Mouse (Mus musculus) forebrain, embryonic 11.5 days (tissue): ENCODE measurements around the gene Lipo1. TPM values are rescaled to one million over a fixed set of nuclear protein-coding genes. Genes with fewer than 3 reads are reported as not detected.
"Not testable (repeated sequence)": the region's sequence is repeated elsewhere in the genome, so short reads cannot be mapped to it uniquely, and the experiment has no call there.

Experiments used
- ATAC-seq: fragments of 200-750 bp; cut with Nextera tagmentation; replicated peaks from 2 replicates; pipeline ENCODE4 v1.8.0; 2017; ENCODE audit warnings: moderate TSS enrichment; ENCODE audit not compliant: low FRiP score
- DNase-seq: peaks from one replicate; pipeline ENCODE4 v3.0.0-alpha.2; 2017; ENCODE audit warnings: low spot score
- H3K27ac ChIP-seq: fragments of 300-500 bp; sonication (generic); 2 replicates; pipeline ENCODE4 v1.5.1; 2014; ENCODE audit warnings: low read depth, low read length
- H3K27me3 ChIP-seq: fragments of 300-500 bp; sonication (generic); 2 replicates; pipeline ENCODE4 v1.6.1; 2014; ENCODE audit warnings: mild to moderate bottlenecking, low read length, mixed read lengths; ENCODE audit not compliant: control insufficient read depth, insufficient read depth
- H3K36me3 ChIP-seq: fragments of 300-500 bp; sonication (generic); 2 replicates; pipeline ENCODE4 v1.6.1; 2014; ENCODE audit warnings: mild to moderate bottlenecking, low read length, moderate library complexity, mixed read lengths; ENCODE audit not compliant: control insufficient read depth, insufficient read depth
- H3K4me1 ChIP-seq: fragments of 300-500 bp; sonication (generic); replicated peaks from 2 replicates; pipeline ENCODE4 v1.6.1; 2014; ENCODE audit warnings: low read length, mixed read lengths; ENCODE audit not compliant: control insufficient read depth, insufficient read depth
- H3K4me2 ChIP-seq: fragments of 300-500 bp; sonication (generic); 2 replicates; pipeline ENCODE4 v1.6.1; 2014; ENCODE audit warnings: low read depth, mild to moderate bottlenecking, low read length, moderate library complexity, mixed read lengths; ENCODE audit not compliant: severe bottlenecking
- H3K4me3 ChIP-seq: fragments of 300-500 bp; sonication (generic); 2 replicates; pipeline ENCODE4 v1.5.1; 2014; ENCODE audit warnings: low read depth, low read length
- H3K9ac ChIP-seq: fragments of 300-500 bp; sonication (generic); 2 replicates; pipeline ENCODE4 v1.6.1; 2014; ENCODE audit warnings: low read length
- H3K9me3 ChIP-seq: fragments of 300-500 bp; sonication (generic); 2 replicates; pipeline ENCODE4 v1.6.1; 2016; ENCODE audit warnings: low read length, mixed read lengths; ENCODE audit not compliant: control insufficient read depth
- WGBS: fragments of 180-500 bp; shearing (Covaris S2); extraction: QIAGEN DNeasy Blood & Tissue Kit; methylation state at CpG from one replicate; pipeline ENCODE4 v1.1.7; 2014; 5-methylcytosine and 5-hydroxymethylcytosine counted together
- polyA plus RNA-seq: library from polyadenylated mRNA; unstranded; fragments of >200 nt; fragmentation: Nextera tagmentation; extraction: Ambion mirVana; gene quantifications from 2 replicates; pipeline ENCODE4 v1.2.1, GENCODE M21; 2014

Gene Lipo1
- polyA plus RNA-seq, result not detected in 2 replicates

DNA sequence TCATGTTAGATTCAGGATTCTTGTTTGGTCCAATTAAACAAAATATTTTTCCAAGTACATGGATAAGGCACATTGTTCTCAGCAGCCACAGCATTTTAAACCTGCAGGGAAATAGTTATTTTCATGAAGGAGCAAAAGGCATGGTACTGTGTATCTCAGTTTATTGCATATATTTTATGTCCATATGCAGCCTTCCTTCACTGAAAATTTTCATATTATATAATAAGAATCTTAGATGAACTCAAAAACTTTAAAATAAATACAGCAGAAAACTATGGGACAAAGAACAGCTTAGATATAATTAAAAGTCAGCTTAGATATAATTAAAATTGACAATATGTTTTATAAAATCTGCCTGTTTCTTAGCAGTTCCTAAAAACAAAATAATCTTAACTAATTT, at the start of gene Lipo1:
TSS of gene Lipo1 (minus strand) at position 101 of the 400 bp plus-strand sequence.
- H3K4me1 ChIP-seq, H3K9ac ChIP-seq, H3K4me2 ChIP-seq, H3K4me3 ChIP-seq, DNase-seq, H3K27me3 ChIP-seq, H3K27ac ChIP-seq, H3K36me3 ChIP-seq, ATAC-seq, H3K9me3 ChIP-seq: not testable (repeated sequence)

DNA sequence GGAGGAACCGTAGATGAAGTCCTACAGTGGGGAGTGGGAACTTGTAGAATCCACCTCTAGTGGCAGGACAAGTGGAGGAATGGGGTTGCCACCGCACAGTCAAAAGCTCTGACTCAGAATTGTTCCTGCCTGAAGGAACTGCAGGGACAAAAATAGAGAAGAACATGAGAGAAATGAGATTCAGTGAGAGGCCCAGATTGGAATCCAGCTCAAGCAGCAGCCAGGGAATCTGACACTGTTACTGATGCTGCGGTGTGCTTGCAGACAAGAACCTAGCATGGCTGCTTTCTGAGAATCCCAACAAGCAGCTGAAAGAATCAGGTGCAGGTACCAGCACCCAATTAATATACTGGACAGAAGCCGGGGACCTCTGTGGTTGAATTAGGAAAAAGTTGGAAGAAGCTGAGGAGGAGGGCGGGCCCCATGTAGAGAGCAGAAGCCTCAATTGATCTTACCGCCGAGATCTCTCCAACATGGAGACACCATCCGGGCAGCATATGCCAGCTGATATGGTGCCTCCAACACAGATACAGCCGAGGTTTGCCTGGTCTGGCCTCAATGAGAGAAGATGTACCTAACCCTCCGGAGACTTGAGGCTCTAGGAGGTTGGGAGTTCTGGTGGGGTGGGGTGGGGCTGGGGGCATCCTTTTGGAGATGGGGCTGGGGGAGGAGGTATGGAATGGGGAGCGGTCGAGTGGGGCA, 532 bp downstream of the Lipo1 start:
- Histone ChIP-seq H3K9me3 (no peaks in the 10 kb centered on the region), H3K36me3 (no peaks in the 10 kb centered on the region), H3K9ac (no peak overlapping the region), H3K27ac (no peak overlapping the region), H3K4me1 (no peaks in the 10 kb centered on the region), H3K4me3 (no peak overlapping the region), H3K27me3 (no peaks in the 10 kb centered on the region), H3K4me2 (no peak overlapping the region)
- ATAC-seq (no peak), DNase-seq (no peak)
- WGBS, result 92% methylated on average over 12 of the region's 12 CpGs

DNA sequence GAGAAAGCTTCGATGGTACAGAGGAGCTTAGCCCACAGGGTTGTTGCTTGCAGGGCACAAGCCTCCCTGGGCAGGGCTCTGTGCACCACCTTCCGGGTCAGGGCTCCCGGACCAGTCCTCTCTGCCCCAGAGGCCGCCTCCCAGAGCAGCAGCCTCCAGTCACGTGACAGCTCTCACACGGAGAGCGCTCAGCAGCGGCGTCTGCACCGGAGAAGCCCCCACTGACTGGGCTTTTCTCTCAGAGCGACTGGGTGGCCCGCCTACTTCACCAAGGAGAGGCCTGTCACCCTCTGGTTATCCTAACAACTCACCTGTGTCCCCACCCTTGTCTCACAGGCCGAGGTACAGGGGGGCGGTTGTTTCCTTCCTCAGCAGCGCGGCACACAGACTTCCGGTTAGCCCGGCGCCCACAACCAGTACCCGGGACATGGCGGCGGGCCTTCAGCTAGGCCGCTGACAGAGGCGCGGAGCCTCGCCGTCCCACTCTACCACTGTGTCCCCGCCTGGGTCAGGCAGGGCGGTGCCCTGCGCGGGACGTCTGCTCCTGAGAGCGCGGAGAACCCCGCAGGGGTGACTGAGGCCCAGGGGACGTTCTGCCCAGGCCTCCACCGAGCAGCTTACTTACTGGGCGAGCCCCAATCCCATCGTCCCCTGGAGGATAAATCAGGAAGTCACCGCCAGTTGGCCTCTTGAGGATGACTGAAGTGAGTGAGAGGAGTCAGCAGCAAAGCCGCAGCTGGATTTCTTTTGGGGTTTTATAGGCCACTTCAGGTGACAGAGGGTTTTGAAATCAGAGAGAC, 25.8 kb downstream of the Lipo1 start, which contains the start of gene Lipo3:
TSS of gene Lipo3 (minus strand) at position 665 of the 800 bp plus-strand sequence.
- H3K9me3 ChIP-seq, H3K4me2 ChIP-seq, H3K9ac ChIP-seq, H3K4me1 ChIP-seq, H3K27ac ChIP-seq, H3K4me3 ChIP-seq, H3K27me3 ChIP-seq, H3K36me3 ChIP-seq: not testable (repeated sequence)
- DNase-seq (peak; percentile 53), ATAC-seq (peak; percentile 94)
- WGBS, result 36% methylated on average over 12 of the region's 41 CpGs

DNA sequence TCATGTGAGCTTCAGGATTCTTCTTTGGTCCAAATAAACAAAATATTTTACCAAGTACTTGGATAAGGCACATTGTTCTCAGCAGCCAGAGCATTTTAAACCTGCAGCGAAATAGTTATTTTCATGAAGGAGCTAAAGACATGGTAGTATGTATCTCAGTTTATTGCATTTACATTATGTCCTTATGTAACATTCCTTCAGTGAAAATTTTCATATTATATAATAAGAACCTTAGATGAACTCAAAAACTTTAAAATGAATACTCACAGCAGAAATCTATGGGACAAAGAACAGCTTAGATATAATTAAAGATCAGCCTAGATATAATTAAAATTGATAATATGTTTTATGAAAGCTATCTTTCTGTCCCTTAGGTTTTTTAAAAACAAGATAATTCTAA, 36.0 kb downstream of the Lipo1 start, which contains the start of gene Lipo2:
TSS of gene Lipo2 (minus strand) at position 101 of the 400 bp plus-strand sequence.
- not testable (repeated sequence) for DNase-seq, H3K27ac ChIP-seq, H3K4me2 ChIP-seq, H3K4me1 ChIP-seq, H3K9ac ChIP-seq, H3K27me3 ChIP-seq, H3K9me3 ChIP-seq, ATAC-seq, H3K36me3 ChIP-seq, H3K4me3 ChIP-seq
- WGBS, result 98% methylated on average over 1 of the region's 1 CpGs

Other genes with a start within 250 kb of the Lipo1 start
- gene Gm8978, start 162.2 kb downstream of the Lipo1 start, polyA plus RNA-seq, result not detected in 2 replicates
- gene Lipo2, start 36.1 kb downstream of the Lipo1 start, polyA plus RNA-seq, result 0.61 TPM in 1 of 2 replicates, not detected in the other
- 9.9 and 10.7 TPM in 2 replicates for gene Lipo3, start 25.5 kb downstream of the Lipo1 start, polyA plus RNA-seq
- not detected in 2 replicates for gene Lipf, start 173.7 kb upstream of the Lipo1 start, polyA plus RNA-seq
- gene Lipk, start 220.8 kb upstream of the Lipo1 start, polyA plus RNA-seq, result not detected in 2 replicates